Mouse (Mus musculus) liver, postnatal 0 days (tissue): Measurements from ENCODE around the gene Dhrs11.

Experiments used
- CTCF ChIP-seq: sonication (generic); IDR thresholded peaks from 2 replicates; pipeline ENCODE4 v1.5.1; 2016; ENCODE audit warnings: antibody characterized with exemption, low read depth
- EP300 ChIP-seq: IDR thresholded peaks from 2 replicates; pipeline ENCODE4 v1.6.1; 2016; ENCODE audit warnings: antibody characterized with exemption, low read depth, mild to moderate bottlenecking

GRCm38 (mm10) chr11:84828516-84829399 is at the start of gene Dhrs11:
- no peak for TF ChIP-seq CTCF
- peak; percentile 70; the same call in 1 of the 2 replicates for TF ChIP-seq EP300
